Mouse (Mus musculus): ENCODE measurements around the gene Thap3. TPM values are rescaled to one million over a fixed set of nuclear protein-coding genes. Genes with fewer than 3 reads are reported as not detected.

Thap3 gene
- polyA plus RNA-seq (2017; shearing (Covaris generic)): 80.1 TPM

GRCm38 (mm10) chr4:151988342-151989109 lies at the start of gene Thap3:
Gene Thap3 (minus strand): TSS chr4:151988997.

GRCm38 (mm10) chr4:152038225-152038984 lies 49.6 kb upstream of the Thap3 start, which contains the start of gene Tas1r1:
Gene Tas1r1 (minus strand): TSS chr4:152038568.

GRCm38 (mm10) chr4:152027524-152027923 lies 38.7 kb upstream of the Thap3 start, which contains the start of gene Zbtb48:
Gene Zbtb48 (minus strand): TSS chr4:152027671.

GRCm38 (mm10) chr4:152008622-152009075 lies 19.9 kb upstream of the Thap3 start, which contains the start of gene Klhl21:
Gene Klhl21 (plus strand): TSS chr4:152008803.

GRCm38 (mm10) chr4:151996173-151996950 lies 7.6 kb upstream of the Thap3 start, which contains the start of gene Phf13:
Gene Phf13 (minus strand): TSS chr4:151996258.

GRCm38 (mm10) chr4:151933505-151934214 lies 55.1 kb downstream of the Thap3 start, which contains the start of gene Dnajc11:
Gene Dnajc11 (plus strand): TSS chr4:151933691.

Other genes starting within 250 kb of the Thap3 start
- gene Camta1, start 127.1 kb downstream of the Thap3 start, polyA plus RNA-seq (2017; shearing (Covaris generic)): 41.7 TPM
- 44.9 TPM for gene Dnajc11, start 55.3 kb downstream of the Thap3 start, polyA plus RNA-seq (2017; shearing (Covaris generic))
- 64.0 TPM for gene Phf13, start 7.3 kb upstream of the Thap3 start, polyA plus RNA-seq (2017; shearing (Covaris generic))
- gene Klhl21, start 19.8 kb upstream of the Thap3 start, polyA plus RNA-seq (2017; shearing (Covaris generic)): 56.3 TPM
- gene Zbtb48, start 38.7 kb upstream of the Thap3 start, polyA plus RNA-seq (2017; shearing (Covaris generic)): 32.4 TPM
- not detected for gene Tas1r1, start 49.6 kb upstream of the Thap3 start, polyA plus RNA-seq (2017; shearing (Covaris generic))
- 47.1 TPM for gene Nol9, start 50.3 kb upstream of the Thap3 start, polyA plus RNA-seq (2017; shearing (Covaris generic))
- 1.5 TPM for gene Plekhg5, start 83.5 kb upstream of the Thap3 start, polyA plus RNA-seq (2017; shearing (Covaris generic))
- gene Tnfrsf25, start 126.9 kb upstream of the Thap3 start, polyA plus RNA-seq (2017; shearing (Covaris generic)): 72.7 TPM
- 9.3 TPM for gene Espn, start 163.4 kb upstream of the Thap3 start, polyA plus RNA-seq (2017; shearing (Covaris generic))
- not detected for gene Hes2, start 169.9 kb upstream of the Thap3 start, polyA plus RNA-seq (2017; shearing (Covaris generic))
- gene Acot7, start 189.1 kb upstream of the Thap3 start, polyA plus RNA-seq (2017; shearing (Covaris generic)): 6.2 TPM